Mouse (Mus musculus) 3T3-L1 (cell line): Measurements from ENCODE around the gene Hoxb7.

ENCODE experiments used
- DNase-seq: peaks from one replicate; pipeline ENCODE4 v3.0.0-alpha.2; 2015; ENCODE audit warnings: low read depth, low spot score

Gene Hoxb7

DNA sequence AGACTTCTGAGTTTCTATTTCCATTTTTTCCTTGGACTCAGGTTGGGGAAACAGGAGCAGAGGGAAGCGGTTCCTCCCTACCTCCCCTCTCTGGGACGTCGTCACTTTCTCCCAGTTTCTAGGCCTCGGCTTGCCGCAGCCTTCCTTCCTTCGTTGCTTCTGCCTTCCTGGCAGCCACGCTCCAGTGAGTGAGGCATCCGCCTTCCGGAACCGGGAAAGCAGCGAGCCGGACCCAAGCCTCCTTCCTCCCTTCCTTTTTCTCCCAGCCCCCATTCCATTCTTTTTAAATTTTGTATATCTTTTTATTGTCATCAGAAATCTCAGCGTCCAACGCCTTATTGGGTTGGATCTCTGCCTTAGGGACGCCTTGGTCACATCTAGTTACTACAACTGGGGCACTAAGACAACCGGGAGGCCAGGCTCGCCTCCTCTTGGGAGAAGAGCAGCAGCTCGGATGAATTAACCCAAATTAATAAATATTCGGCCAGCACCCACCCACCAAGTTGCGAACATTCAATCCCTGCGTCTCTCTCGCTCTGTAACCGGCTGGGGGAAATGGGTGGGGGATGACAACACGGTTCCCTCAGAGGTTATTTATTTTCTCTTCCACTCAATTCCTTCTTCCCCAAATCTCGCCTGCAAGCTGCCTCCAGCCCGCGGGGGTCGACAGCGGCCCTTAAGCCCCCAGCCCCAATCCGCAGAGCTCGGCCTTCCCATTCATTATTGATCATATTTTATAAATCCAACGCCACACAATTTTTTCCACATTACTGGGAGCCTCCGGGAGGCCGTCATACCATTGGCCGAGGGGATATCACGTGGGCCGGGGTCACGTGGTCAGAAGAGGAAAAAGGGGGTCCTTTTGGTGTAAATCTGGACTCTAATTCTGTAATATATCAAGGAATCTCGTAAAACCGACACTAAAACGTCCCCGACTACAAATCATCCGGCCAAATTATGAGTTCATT lies at the start of gene Hoxb7:
Gene Hoxb7 (plus strand): TSS at position 853 of the 968 bp plus-strand sequence.
- DNase-seq = no peak

DNA sequence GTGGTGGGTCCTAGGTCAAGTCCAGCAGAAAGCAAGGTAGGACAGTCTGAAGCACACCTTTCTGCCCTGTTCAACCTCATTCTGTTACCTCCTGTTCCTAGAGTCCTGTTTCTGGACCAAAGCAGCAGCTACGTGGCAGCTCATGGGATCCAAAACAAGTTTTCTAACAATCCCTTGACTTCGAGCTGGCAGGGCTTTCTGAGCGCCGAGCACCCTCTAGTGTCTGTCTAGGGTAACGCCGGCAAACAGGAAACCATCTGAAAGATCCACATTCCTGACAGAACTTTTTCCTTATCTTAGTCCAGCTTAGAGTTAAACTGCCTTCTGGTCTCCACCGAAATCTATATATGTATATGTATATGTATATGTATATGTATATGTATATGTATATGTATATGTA lies 46.2 kb upstream of the Hoxb7 start:
- DNase-seq = peak; percentile 85

DNA sequence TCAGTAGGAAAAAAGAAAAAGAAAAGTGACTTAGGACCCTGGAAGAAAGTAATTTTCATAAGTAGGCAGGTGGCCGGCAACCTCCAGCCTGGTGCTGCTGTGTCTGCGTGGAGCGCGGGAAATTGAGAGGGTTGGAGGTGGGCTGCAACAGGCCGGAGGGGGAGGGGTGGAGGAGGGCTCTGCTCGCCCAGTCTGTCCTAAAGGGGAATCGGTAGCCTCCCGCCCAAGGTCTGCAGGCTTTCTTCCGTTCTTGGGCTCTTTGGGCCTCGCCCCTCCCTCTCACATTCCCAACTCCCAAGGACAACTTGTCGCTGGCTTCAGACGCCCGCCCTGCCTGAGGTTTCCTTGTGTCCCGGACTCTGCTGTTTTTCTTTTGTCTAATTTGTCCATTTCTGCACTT lies 35.5 kb upstream of the Hoxb7 start:
- no peak for DNase-seq

DNA sequence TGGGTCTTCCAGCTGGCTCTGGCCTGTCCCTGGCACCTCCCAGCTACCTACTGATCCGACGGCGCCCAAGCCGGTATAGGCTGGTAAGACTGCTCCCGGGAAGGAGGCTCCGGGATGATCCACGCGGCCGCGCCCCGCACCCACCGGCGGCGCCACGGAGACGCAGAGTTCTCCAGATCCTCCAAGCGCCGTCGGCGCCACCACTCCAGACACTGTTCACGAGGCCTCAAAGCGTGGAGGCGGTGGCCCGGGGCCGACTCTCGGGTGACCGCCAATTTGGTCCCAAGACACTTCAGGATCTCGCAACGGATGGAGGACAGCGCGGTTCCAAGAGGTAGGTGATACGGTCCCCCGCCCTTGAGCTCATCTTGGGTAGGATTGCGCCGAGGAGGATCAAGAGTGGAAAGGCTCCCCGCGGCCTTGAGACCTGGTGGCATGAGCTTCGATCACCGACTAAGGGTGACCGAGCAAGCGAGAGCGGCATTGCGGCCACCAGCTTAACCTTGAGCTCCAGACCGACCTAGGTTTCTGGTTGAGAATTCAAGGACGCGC lies 34.9 kb upstream of the Hoxb7 start:
- DNase-seq = no peak

DNA sequence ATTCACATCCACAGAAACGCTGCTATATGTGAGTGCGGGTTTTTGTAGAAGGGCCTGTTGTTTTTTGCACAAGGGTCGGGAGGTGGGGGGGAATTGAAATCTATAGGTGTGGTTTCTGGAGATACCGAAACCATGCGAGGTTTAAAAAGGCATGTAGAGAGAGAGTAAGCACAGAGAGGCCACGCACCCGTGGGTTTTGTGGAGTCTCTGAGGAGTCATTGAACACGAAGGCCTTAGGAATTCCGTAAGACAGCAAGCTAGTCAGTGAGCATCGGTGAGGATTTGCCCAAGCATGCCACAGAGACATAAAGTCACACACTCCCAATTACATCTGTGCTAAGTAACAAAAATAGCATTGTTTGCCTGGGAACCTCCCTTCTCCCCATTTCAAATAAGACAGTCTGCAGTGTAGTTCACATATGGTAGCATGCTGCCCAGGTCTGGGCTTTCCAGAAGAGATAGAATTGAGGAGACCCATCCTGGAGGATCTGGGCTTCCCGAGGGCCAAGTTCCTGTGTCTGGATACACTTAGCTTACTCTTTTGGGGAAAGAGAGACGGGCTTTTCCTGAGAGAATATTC lies 33.8 kb upstream of the Hoxb7 start:
- no peak for DNase-seq

DNA sequence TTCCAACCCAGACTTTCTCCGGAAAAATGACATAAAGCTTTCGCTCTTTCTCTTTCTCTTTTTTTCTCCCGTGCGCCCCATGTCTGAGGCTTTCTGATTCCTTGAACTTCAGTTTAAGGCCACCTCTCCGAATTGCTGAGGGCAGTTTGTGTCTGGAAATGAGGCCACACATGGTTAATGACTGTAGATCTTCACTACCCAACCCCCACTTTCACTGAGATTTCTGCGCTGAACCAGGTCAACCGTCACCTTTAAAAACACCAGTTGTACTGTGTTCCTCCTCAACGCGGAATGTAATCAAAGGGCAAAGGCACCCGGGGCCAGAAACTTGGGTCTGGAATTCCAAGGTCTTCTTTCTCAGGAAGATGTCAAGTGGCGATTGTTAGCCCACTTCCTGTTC lies 32.2 kb upstream of the Hoxb7 start:
- no peak for DNase-seq

DNA sequence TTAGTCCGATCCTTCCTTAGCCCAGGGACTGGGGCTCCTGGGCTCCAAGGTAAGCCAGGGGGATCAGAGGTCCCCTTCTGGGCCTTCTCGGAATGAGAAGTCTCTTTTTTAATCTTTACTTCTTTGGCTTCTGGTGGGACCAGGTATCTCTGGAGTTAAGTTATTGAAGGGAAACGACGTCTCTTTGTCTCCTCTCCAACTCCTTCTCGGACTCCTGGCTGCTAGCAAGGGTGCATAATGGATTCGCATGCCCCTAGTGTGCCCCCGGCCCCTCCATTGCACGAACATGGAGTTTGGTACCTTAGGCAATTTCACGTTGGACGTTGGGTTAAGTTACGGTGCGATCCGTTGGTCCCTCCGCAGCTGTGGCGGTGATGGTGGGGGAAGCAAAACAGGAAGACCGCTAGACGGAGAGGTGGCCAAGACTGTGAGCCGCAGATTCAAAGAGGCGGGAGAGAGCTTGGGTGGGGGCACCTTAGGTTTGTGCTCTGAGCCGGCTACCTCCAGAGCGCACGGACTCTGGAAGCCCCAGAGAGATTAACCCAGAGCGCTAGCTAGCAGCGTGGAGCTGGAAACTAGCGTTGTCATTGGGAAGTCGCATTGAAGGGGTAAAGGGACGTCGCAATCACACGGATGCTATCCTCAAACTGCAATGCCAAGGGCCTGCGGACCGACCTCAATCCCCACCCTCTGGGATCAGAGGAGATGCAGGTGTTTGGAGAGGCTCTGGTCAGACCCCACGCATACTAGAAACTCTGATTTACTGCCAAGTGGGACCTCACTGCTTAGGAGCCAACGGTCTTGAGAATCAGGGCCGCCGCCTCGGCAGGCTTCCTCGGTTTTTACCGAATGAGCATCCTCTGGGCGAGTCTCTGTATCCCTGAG lies 31.1 kb upstream of the Hoxb7 start:
- no peak for DNase-seq

DNA sequence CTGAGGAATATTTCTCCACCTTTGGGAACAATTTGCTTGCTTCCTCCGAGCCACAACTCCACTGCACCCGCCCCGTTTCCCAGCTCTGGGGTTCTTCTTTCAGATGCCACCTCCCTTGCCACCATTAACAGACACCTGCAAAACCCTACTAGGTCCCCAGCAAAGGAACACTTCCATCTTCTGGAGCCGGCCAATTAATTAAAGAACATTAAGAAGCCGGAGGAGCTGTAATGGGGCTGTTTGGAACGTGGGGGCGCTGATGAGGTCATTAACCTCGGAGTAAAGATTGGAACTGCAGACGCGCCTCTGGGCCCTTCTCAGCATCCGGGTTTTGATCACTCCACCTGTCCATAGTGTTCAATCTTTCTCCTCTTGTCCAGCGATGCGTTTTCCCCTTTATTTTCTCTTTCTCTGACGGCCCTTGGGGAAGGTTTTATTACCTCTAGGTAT lies 30.4 kb upstream of the Hoxb7 start:
- no peak for DNase-seq

DNA sequence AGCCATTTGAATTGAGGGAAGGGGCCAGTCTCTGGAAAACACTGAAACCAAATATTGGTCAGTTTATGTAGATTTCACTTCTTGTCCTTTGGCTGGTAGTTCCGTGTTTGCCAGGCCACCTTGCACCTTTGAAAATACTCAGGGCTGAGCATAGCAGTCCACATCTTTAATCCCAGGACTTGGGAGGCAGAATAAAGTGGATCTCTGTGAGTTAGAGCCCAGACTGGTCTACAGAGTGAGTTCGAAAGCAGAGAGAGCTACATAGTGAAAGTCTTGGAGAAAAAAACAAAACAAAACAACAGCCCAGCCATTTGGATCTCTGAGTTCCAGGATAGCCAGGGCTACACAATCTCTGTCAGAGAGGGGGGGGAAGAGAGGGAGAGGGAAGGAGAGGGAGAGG lies 29.3 kb upstream of the Hoxb7 start:
- no peak for DNase-seq

DNA sequence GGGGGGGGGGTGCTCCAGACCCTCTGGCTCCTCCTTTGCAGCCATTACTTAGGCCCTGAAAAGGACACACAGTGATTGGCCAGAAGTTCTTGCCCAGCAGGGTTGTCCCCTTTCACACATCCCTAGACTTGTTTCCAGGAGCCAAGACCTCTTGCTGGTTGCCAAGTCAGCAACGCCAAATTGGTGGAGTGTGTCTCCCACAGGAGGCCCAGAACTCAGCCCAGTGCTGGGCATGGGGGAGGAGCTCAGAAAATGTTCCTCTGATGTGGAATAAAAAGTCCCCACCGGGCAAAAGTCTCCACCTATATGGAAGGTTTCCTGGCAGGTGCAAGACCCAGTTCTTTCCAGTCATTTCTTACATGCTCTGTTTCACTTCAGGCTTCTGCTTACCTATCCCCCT lies 27.4 kb upstream of the Hoxb7 start:
- DNase-seq = no peak

DNA sequence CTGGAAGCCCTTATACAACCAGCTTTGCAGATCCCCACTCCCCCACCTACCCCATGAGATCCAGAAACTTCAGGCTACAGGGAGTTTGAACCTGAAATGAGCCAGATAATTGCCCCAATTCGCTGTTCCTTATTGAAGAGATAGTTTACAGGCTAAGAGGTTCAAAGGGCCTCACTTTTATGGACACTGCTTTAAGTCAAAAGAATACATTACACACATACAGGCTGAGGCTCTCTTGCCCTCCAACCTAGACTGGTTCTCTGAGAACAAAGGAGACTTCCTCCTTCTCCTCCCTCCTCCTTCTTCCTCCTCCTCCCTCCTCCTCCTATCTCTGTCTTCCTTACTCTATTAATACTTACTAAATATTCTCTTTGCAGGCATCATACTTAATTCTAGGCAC lies 26.9 kb upstream of the Hoxb7 start:
- no peak for DNase-seq

DNA sequence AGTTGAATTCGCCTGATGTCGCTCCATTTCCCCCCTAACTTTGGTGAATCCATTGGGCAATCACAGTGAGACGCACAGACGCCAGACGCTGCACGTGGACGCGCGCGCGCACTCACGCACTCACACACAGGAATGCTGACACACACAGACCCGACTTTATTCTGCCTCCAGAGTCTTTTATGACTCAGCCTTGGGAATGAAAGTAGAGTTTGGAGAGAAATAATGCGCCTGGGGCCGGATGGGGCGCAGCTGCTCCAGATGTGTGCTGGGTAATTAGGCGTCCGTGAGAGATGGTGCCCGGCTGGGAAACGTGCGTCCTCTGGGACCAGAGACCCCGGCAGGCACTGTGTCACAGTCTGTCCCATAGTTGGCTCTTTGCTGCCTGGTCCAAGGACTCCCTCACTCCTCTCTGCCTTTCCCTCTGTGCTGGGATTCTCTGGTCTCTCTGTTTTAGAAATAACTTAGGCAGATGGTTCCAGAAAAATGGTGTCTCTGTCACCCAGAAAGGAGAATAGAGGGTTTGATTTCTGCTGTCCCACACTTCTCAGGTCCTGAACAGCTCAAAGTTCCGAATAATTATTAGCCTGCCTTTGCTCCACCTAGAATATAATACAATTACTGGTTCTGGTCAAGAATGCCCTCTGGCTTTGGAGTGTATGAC lies 26.0 kb upstream of the Hoxb7 start:
- DNase-seq = peak; percentile 87

DNA sequence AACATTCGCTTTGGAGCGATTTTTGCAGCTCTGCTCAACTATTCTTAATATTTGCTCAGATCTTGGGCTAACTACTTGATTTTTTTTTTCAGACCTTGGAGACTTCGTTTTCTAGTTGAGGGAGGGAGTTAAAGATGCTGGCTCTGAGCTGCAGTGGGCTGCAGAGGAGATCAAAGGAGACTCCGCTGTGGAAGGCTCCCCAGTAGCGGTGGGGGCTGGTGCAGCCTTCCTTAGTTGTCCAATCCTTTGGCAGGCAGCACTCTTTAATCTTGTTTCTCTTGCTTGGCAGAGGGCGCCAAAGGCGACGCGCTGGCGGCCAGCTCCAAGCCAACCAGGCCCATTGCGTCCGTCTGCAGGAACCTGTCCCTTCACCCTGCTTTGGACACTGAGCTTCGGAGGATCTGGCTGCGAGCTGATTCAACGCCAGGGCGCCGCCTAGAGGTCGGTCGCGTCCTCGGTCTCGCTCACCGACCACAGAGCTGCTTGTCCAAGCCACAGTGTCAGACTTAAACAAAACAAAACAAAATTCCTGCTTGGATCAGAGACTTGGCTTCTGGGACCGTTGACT lies 25.0 kb upstream of the Hoxb7 start:
- no peak for DNase-seq

DNA sequence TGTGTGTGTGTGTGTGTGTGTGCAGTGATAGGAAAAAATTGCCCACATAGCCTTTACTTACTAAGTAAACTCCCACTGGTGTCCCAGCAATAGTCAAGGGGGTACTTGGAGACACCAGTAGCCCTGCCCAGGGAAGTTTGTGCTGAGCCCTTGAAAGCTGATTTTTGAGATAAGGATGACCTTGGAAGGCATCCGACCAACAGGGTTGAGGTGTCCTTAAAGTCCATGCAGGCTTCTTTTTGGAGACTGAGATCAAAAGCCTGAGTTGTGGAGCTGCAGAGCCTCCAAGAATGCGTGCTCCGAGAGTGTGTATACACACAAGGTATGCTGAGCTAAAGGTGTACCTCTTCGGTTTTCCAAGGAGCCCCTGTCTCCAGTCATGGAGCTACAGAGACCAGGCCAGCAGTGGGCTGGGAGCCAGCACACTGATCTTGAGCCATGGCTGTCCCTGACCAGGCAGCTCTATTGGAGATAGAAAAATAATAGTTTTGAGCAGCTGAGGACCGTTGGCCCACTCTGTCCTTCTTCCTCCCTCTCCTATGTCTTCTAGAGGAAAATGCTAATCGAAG lies 24.1 kb upstream of the Hoxb7 start:
- DNase-seq = no peak

DNA sequence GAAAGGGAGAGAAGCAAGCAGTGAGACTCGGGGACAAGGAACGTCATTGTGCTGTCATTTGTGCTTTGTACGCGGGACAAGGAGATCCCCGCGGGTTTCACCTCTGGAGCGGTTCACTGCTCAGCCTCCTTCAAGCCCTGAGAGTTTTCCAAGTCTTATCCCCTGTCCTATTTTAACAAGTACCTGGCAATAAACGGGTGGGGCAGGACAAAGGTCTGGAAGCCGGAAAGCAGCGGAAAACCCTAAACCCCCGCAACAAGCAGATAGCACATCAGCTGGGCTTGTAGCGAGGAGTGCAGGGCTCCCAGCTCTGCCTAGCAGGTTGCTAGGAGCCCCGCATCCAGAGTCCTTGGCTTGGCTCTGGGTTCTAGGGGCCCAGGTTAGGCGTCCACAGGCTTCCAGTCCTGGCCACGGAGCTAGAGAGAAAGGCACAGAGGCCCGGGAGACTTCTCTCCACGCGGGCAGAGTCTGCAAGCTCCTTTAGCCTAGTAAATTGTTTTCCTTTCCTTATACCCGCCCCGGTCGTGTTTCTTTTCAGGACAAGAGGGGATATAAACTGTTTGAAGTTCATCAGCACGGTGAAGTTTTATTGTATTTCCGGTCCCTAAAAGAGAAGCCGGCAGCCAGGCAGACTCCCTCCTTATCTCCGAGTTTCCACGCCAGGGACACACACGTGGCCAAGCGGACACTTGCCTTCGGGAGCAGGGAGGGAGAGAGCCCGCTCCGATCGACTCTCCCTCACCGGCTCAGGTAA lies 22.6 kb upstream of the Hoxb7 start:
- no peak for DNase-seq

DNA sequence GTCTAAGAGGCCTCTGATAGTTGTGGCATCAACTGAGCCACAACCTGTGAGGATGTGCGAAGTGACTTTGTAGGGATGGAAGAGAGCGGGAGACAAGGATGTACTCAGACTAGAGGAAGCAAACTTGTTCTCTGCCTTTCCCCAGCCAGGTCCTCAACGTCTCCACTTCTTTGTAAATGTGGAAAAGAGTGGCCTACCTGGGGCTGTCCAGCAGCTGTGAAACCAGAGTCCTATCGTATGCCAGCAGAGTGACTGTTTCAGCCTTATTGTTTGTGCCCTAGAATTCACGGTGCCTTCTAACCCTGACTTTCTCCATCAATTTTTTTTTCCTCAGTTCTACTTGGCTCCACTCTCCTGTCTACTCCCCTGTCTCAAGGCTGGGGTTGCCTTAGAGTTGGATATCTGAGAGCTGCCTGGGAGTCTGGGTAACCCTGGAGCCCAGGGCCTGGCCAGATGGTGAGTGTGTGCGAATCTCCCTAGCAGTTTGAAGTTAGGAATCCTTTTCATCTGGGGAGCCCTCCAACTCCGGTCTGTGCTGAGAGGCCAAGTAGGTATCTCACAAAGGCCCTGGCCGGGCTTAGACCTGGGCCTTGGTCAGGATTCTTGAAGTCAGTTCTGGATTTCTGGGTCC lies 21.9 kb upstream of the Hoxb7 start:
- no peak for DNase-seq

DNA sequence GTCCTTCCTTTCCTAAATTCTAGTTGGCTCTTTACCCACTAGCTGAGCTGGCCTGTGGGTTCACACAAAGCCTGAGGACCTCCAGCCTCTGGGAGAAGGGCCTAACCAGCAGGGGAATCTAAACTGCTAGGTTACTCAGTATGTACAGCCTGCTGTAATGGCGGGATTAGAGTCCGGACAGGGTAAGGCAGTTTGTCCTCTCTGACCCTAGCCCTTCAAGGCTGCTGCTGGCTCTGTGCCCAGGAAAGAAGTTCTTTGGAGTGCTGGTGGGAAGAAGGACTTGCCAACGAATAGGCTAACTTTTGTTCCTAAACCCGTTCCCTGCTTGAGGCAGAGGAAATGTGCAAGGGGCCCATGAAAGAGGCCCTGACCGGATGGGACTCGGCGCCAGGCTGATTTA lies 20.5 kb upstream of the Hoxb7 start:
- DNase-seq = no peak

DNA sequence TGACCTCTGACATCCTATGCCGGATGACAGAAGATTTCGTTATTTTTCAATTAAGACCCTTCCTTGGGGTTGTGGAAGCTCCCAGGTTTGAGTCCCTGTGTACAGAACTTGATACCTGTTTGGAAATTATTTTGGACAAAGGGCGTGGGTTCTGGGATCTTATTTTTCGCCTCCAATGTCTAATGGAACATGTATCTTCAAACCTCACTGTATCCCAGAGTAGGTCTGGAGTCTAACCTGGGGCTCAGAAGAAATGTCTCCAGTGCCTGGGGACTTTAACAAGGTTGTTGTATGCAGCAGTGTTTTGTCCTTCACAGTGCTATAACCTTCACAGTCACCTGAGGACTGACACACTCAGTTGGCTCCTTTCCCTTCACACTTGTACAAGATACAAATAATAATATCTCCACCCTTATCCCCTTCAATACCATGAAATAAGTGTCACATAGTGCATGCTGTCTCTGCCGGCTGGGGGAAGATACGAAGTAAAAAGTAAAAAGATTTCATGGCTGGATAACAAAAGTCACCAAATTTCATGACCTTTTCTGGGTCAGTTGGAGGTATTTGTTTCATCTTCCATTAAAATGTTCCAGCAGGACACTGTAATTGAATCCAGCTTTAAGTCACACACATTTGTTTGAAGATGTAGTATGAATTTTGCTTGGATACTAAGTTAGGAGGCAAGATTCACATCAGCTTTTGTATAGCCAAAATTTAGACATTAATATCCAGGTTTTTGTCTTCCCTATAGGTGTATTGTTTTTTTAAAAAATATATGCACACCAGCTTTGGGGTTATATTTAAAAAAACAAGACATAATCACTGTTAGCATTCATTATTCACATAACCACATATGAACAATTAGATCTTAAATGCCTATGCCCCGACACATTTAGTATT lies 19.2 kb upstream of the Hoxb7 start:
- DNase-seq = no peak
